Mouse (Mus musculus) G1E-ER4 (cell line): ENCODE data around the gene Trp53rka. TPM values are rescaled to one million over a fixed set of nuclear protein-coding genes. Genes with fewer than 3 reads are reported as not detected.

ENCODE experiments used
- GATA1 ChIP-seq: IDR thresholded peaks from one replicate; pipeline ENCODE4 v1.8.0; 2012; ENCODE audit warnings: low read length, inconsistent platforms
- polyA plus RNA-seq: library from polyadenylated mRNA; stranded (reverse); fragments of >175 nt; gene quantifications from 2 replicates; pipeline ENCODE4 v1.2.3, GENCODE M21; 2012

The Trp53rka gene
- polyA plus RNA-seq, 1 experiment = 24.6 TPM

DNA sequence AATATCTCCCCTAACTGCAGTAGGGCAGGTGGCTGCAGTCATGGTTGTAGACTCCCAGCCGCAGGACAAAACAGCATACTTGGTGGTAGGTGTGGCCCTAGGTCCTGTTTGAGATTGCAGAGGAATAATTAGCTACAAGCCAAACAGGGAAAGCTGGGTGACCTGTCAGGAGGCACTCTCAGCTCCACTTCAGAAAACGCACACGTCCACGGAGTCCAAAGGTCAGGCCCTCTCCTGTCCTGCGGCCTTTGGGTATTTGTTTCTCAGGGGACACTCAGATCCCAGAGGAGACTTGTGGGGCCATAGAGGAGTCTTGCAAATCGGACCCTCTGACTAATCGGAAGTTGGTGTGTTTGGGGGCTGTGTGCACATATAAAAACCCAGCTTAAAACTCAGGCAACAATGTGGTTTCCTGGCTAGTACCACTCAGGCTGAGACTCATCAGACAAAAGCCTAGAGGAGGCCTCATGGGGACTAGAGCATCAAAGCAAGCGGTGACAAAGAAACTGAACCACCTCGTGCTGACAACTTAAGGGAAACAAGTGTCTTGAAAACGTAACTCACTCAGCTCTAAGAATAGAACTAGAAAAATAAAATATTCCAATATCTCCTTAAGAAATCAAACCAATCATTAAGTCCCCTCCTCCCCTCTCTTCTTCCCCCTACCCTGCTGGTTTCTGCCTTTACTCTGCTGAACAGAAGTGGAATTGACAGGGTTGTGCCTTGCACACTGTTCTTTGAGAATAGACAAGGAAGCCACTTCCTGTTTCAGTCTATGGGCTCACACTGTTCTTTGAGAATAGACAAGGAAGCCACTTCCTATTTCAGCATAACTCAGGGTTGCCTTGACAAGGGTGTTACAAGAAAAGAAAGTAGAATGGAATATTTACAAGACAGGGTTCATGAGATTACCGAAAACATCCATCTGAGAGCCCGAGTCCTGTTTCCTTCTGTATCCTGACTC lies 40.1 kb downstream of the Trp53rka start:
- no peak for TF ChIP-seq GATA1

DNA sequence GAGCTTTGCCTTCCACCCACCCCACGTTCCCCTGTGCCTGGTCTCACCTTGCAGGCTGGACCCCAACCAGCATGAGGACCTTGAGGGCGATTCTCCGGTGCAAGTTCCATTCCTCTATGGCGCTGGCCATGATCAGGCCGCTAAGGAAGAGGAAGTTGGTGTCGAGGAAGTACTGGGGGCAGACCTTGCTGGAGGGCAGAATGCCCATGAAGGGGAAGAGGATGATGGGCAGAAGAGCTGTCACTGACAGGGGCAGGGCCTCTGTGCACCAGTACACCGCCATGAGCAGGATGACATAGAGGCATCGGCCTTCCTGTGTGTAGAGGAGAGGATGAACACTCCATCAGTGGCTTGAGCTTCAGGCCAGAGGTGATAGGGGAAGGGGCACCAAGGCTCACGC lies 44.6 kb downstream of the Trp53rka start:
- no peak for TF ChIP-seq GATA1

DNA sequence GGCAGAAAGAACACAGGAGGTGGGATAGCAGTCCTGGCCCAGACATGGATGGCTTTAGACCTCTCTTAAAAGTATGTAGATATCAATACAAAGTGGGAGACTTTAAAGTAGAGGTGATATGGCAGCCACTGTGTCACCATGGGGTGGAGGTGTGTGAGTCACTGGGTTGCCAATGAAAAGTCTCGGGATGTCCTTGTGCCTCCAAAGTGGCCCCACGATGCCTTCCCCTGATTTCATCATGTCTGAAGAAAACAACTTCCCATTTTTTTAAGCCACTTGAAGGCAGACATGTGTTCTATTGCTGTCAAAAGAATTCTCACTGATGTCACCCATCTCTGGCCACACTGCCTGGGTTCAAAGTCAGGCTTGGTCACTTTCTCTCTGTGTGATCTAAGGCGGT lies 48.3 kb downstream of the Trp53rka start:
- no peak for TF ChIP-seq GATA1

DNA sequence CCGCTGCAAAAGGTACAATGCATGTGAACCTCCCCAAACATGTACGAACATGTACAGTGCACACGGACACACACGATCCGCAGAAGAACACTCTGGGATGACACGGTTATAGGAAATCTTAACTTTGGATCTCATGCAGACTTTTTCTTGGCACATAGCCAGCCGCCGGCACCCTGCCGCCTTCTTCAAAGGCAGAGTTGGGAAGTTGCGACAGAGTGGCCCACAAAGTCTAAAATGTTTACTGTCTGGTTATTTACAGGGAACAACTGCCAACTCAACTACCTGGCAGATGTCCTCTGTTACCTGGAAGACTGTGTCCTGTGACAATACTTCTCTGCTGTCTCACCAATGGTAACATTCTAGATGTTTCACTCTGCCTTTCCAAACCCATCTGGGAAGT lies 50.1 kb downstream of the Trp53rka start:
- TF ChIP-seq GATA1 = no peak

DNA sequence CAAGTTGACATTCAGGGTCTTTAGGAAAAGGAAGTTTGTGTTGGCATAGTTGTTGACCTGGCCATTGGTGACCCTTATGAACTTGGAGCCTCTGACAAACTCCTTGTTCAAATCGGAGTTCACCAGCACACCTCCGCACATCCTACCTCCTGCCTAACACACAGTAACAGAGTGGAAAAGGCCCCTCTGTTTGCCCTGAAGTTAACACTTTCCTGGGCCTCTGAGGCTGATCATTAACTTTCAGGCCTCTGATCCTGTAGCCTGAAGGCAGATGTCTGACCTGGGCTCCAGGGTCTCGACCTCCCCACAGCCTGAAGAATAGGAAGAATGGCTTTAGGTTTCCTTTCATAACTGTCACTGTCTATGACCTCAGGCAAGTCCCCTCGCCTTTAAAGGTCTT lies 51.5 kb downstream of the Trp53rka start:
- TF ChIP-seq GATA1 = no peak

Other genes with a start within 250 kb of the Trp53rka start
- 87.4 and 92.8 TPM in 2 replicates for gene Slc35c2, start 205.5 kb downstream of the Trp53rka start, polyA plus RNA-seq
- gene Elmo2, start 166.8 kb downstream of the Trp53rka start, polyA plus RNA-seq = 6.9 and 21.4 TPM in 2 replicates
- gene Zfp663, start 124.6 kb downstream of the Trp53rka start, polyA plus RNA-seq = not detected in 2 replicates
- gene Zfp334, start 105.1 kb downstream of the Trp53rka start, polyA plus RNA-seq = not detected in 2 replicates
- gene Ocstamp, start 92.9 kb downstream of the Trp53rka start, polyA plus RNA-seq = not detected in 2 replicates
- not detected in 2 replicates for gene Slc13a3, start 20.1 kb downstream of the Trp53rka start, polyA plus RNA-seq
- gene Slc2a10, start 10.5 kb upstream of the Trp53rka start, polyA plus RNA-seq = not detected in 2 replicates
- gene Eya2, start 101.7 kb upstream of the Trp53rka start, polyA plus RNA-seq = not detected in 2 replicates